Mouse (Mus musculus): Measurements from ENCODE around the gene Anapc15.

- TF ChIP-seq POLR2A (IDR thresholded peaks at IDR 0.05; ENCODE audit: borderline replicate concordance, insufficient read depth, low read length) (no peak), CTCF (IDR thresholded peaks at IDR 0.05; ENCODE audit: borderline replicate concordance, insufficient read depth, low read depth, low read length) (no peak)
Observed at GRCm38 (mm10) chr7:101820295-101821030, 43.1 kb upstream of the Anapc15 start.

Measured in cerebellum, adult 2 months (tissue).